Mouse (Mus musculus): Measurements from ENCODE around the gene Gm49337. TPM values are rescaled to one million over a fixed set of nuclear protein-coding genes. Genes with fewer than 3 reads are reported as not detected.
A peak's percentile ranks its signal among the peaks of the same experiment; 100 is the strongest.

Gene Gm49337
- polyA plus RNA-seq, 1 experiment, result not detected

DNA sequence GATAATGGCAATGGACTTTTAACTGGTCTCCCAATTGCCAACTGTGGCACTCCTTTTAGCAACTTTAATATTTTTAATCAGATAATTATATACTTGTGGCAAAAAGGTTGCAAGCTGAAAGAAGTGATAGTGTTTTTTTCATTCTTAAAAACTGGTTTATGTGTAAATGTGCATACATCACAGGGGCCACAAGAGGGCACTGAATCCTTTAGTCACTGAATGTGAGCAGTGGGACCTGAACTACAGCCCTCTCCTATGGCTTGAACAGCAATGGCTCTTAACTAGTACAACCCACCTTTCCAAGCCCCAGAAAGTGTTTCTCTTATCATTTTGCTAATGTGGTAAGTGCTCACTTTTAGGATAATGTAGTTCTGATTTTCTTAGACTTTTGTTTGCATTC lies 168.9 kb downstream of the Gm49337 start:
- TF ChIP-seq CTCF (IDR thresholded peaks at IDR 0.05; ENCODE audit: insufficient read depth, low read length) (no peak), POLR2A (IDR thresholded peaks at IDR 0.05; ENCODE audit: borderline replicate concordance, extremely low read depth, low read depth, low read length) (no peak)
- H3K4me1 ChIP-seq (ENCODE audit: control insufficient read depth, insufficient read depth, low read length), result no peaks in the 10 kb centered on the region
- peak; percentile 30 for DNase-seq
- no peak overlapping the region for H3K4me3 ChIP-seq (replicated peaks; ENCODE audit: extremely low read depth, low read depth, low read length)

Other genes with a start within 250 kb of the Gm49337 start
- not detected in 2 replicates for gene Dmbx1, start 233.5 kb upstream of the Gm49337 start, polyA plus RNA-seq (2012; rRNA removed)
- gene Faah, start 155.5 kb upstream of the Gm49337 start, polyA plus RNA-seq (2012; rRNA removed), result 24.5 and 31.7 TPM in 2 replicates
- gene Nsun4, start 119.5 kb upstream of the Gm49337 start, polyA plus RNA-seq (2012; rRNA removed), result 14.3 and 22.8 TPM in 2 replicates
- gene Uqcrh, start 98.3 kb upstream of the Gm49337 start, polyA plus RNA-seq (2012; rRNA removed), result 60.7 and 113 TPM in 2 replicates
- 61.5 and 62.1 TPM in 2 replicates for gene Lrrc41, start 98.1 kb upstream of the Gm49337 start, polyA plus RNA-seq (2012; rRNA removed)
- 0.42 and 0.70 TPM in 2 replicates for gene Rad54l, start 49.7 kb upstream of the Gm49337 start, polyA plus RNA-seq (2012; rRNA removed)
- 37.3 and 46.4 TPM in 2 replicates for gene Pomgnt1, start 49.5 kb upstream of the Gm49337 start, polyA plus RNA-seq (2012; rRNA removed)
- gene Lurap1, start 22.0 kb upstream of the Gm49337 start, polyA plus RNA-seq (2012; rRNA removed), result 3.7 and 5.7 TPM in 2 replicates
- 60.8 and 93.7 TPM in 2 replicates for gene Tspan1, start 5.8 kb upstream of the Gm49337 start, polyA plus RNA-seq (2012; rRNA removed)
- not detected in 2 replicates for gene 1700042G07Rik, start within 50 bp of the Gm49337 start, polyA plus RNA-seq (2012; rRNA removed)
- 23.5 and 23.8 TPM in 2 replicates for gene Pik3r3, start 48.2 kb downstream of the Gm49337 start, polyA plus RNA-seq (2012; rRNA removed)

Measured in lung, adult 2 months (tissue).